13 mouse cellular contexts compared by ENCODE assay signal in the genomic region with DNA sequence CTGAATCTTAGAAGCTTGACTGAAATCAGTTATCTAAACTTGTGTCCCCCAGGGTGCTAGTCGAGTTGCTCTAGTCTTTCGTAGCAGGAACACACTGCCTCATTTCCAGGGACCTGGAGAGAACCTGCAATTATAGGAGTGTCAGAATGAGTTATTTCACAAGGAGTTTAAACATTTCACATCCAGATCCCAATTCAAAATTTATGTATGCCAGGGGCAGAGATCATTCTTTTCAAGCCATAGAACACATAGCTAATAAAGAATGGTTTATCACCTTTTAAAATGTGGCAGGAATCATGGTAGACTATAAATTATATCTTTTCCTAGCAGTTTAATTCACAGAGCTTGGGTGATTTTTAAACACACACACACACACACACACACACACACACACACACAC.
"Had no signal": no experiment of that assay in that cellular context is flagged by ENCODE, and none has a peak within 500 bp of the region (broad histone marks: within the 10 kb centered on the region; RNA-seq: fewer than 3 reads in every experiment).

No protein-coding gene starts in this region.

- H3K4me3 ChIP-seq: limb, embryonic 15.5 days; liver, embryonic 12.5 days; midbrain, embryonic 12.5 days; stomach, embryonic 15.5 days had no signal

- H3K4me1 ChIP-seq: limb, embryonic 15.5 days; liver, embryonic 12.5 days; midbrain, embryonic 12.5 days; stomach, embryonic 15.5 days had no signal

- DNase-seq: kidney, postnatal 10 days; lung, embryonic 14.5 days; lung, postnatal 10 days; lung, postnatal 4 days; right cerebral cortex, postnatal 14 days; thymus, adult 2 months; thymus, postnatal 25 days had no signal

- H3K4me2 ChIP-seq: limb, embryonic 15.5 days; liver, embryonic 12.5 days; lung, embryonic 14.5 days; midbrain, embryonic 12.5 days; stomach, embryonic 15.5 days had no signal

- H3K9ac ChIP-seq: limb, embryonic 15.5 days; liver, embryonic 12.5 days; lung, embryonic 14.5 days; midbrain, embryonic 12.5 days; stomach, embryonic 15.5 days had no signal

- H3K27me3 ChIP-seq: limb, embryonic 15.5 days; liver, embryonic 12.5 days; midbrain, embryonic 12.5 days; stomach, embryonic 15.5 days had no signal

- H3K9me3 ChIP-seq: limb, embryonic 15.5 days; liver, embryonic 12.5 days; midbrain, embryonic 12.5 days; stomach, embryonic 15.5 days had no signal

- H3K27ac ChIP-seq: limb, embryonic 15.5 days; liver, embryonic 12.5 days; midbrain, embryonic 12.5 days; stomach, embryonic 15.5 days had no signal

- ATAC-seq: intestine, embryonic 16.5 days; liver, embryonic 12.5 days; midbrain, embryonic 16.5 days had no signal

- H3K36me3 ChIP-seq: limb, embryonic 15.5 days; liver, embryonic 12.5 days; midbrain, embryonic 12.5 days; stomach, embryonic 15.5 days had no signal
